Mouse (Mus musculus) adipocyte (in vitro differentiated cells): ENCODE results near the gene 1700016K19Rik.
"Not testable (repeated sequence)": the region's sequence is repeated elsewhere in the genome, so short reads cannot be mapped to it uniquely, and the experiment has no call there.

ENCODE experiments used
- DNase-seq: peaks from one replicate; pipeline ENCODE4 v3.0.0-alpha.2; 2016; ENCODE audit warnings: low spot score

Gene 1700016K19Rik

GRCm38 (mm10) chr11:75985948-75986347, 13.8 kb upstream of the 1700016K19Rik start:
- DNase-seq = no peak

- DNase-seq = no peak
These were observed 8.5 kb upstream of the 1700016K19Rik start for GRCm38 (mm10) chr11:75990965-75991835.

DNA sequence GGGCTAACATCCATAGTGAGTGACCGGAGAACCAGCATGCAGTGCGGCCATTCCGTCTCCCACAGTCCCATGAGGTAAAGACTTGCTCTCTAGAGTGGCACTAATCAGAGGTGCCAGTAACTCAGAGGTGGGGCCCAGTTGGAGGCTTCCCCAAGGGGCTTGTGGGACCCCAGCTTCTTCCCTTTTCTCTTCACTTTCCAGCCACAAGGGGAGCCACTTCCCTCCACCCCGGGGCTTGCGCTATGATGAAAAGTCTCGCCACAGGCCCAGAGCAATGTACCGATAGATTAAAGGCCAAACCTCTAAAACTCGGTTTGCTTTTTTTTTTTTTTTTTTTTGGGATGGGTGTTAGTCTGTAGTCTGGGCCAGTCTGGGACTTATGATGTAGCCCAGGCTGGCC, 7.8 kb upstream of the 1700016K19Rik start:
- no peak for DNase-seq

GRCm38 (mm10) chr11:75992481-75992880, 7.2 kb upstream of the 1700016K19Rik start:
- no peak for DNase-seq

- DNase-seq = no peak
These were observed 5.4 kb upstream of the 1700016K19Rik start for GRCm38 (mm10) chr11:75994357-75994756.

DNA sequence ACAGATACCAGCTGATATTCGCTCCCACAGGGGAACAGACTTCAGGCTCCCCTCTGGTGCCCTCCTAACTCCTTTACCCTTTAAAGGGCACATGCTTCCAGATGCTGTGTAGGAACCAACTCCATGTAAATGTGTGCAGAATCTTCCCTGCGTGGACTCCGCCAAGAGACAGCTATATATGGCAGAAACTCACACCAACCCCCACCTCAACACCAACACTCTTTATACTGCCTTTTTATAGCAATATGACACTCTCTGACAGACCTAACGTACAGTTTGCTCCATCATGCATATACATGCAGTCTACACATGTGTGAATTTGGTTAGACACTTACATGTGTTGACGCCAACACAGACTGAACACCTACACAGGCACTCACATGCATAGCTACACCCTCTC, 989 bp downstream of the 1700016K19Rik start:
- DNase-seq = no peak

DNA sequence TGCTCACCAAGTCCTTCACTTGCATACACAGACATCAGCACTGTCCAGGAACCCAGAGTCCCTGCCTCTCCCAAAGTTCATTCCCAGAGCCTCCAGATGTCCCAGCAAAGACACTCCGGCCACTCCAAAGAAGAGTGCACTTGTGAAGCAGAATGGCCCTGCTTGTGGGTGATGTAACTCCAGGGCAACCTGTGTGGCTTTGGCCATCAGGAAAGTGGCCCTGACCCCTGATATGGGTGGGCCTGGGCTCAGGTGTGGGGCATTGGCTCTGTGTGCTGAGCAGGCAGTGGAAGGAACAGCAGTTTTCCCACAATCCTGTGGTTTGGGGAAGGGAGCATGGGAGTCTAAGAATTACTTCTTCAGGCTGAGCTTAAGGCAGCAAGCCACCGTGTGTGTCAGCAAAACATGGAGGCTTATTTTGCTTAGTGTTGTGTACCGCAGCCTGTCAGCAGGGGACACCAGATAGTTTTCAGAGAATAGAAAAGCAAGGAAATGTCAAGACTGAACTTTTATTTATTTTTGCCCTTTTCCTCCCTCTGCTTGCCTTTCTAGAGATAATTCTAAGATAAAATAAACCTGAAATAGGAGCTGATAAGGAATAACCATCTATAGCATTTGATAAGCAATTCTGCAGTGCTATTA, 1.6 kb downstream of the 1700016K19Rik start:
- no peak for DNase-seq

DNA sequence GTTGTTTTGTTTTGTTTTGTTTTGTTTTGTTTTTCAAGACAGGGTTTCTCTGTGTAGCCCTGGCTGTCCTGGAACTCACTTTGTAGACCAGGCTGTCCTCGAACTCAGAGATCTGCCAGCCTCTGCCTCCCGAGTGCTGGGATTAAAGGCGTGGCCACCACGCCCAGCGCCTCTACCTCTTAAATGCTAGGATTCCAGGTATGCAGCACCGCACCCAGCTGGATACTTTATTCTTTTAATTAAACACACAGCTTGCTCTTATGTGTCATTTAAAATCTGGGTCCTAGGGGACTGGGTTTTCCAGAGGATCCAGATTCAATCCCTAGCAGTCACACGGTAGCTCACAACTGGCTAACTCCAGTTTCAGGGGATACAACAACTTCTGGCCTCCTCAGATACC, 4.6 kb downstream of the 1700016K19Rik start:
- not testable (repeated sequence) for DNase-seq

DNA sequence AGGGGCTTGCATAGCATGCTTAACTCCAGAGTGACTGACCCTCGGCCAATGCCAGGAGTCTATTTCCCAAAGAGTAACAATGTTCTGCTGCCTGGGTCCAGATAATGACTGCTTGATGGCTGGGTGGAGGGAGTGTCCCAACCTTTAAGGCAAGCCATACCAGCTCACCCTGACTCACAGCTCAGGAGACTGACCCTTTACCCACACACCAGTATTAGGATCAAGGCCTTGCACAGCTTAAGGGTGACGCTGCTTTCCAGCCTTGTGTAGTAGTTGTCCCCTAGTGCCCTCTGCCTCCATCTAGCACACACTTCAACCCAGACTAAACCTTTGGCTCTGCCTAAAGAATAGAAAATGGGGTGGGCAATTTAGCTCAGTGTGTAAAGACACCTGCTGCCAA, 8.4 kb downstream of the 1700016K19Rik start:
- DNase-seq = no peak

DNA sequence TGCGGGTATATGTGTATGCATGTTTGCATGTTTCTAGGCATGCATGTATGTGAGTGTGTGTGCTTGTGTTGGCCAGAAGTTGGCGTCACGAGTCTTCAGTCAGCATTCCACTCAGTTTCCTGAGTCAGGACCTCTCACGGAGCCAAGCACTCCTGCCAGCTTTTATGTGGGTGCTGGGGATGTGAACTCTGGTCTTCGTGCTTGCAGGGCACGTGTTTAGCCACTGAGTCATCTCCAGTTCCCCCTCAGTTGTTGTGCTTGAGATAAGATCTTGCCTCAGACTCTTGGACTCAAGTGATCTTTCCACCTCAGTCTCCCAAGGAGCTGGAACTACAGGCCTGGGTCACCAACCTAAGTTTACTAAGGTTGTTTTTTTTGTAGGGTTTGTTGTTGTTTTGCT, 9.4 kb downstream of the 1700016K19Rik start:
- DNase-seq = no peak

GRCm38 (mm10) chr11:76010838-76011624, 11.3 kb downstream of the 1700016K19Rik start:
- no peak for DNase-seq

DNA sequence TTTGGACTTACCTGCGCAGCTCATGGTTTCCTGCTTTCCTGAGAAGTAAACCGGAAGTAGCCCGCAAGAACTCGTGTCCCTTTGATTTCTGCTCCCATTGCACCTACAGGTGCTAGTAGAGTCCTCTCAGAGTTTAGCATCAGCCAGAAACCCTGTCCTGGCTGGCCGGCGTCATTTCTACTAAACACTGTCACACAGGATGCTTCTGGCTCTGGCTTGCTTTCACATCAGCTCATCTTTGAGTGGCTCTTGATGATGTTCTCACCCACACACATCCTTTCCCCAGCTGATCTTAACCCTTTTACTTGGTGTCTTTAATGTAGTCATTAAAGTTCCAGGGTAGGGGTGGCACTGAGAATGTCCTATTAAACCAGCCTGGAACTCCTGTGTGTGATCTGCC, 15.5 kb downstream of the 1700016K19Rik start:
- DNase-seq = no peak

- DNase-seq = no peak
These were observed 16.1 kb downstream of the 1700016K19Rik start for GRCm38 (mm10) chr11:76015814-76016213.

DNA sequence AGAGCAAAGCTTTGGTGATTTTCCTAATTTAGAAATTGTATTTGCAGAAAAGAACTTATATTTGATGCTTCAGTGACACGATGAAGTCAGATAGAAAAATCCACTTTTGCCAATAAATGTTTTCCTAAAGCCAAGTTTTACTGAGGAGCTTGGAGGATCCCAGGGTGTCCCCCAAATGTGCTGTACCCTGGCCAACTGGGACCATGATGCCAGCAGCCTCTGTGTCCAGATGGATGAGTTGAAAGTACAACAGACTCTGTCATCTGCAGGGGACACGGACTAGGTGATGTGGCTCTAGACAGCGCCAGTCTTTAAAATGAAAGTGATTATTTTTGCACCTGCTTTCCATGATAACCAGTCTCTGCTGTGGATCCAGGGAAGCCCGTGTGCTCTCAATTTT, 20.2 kb downstream of the 1700016K19Rik start:
- DNase-seq = no peak

DNA sequence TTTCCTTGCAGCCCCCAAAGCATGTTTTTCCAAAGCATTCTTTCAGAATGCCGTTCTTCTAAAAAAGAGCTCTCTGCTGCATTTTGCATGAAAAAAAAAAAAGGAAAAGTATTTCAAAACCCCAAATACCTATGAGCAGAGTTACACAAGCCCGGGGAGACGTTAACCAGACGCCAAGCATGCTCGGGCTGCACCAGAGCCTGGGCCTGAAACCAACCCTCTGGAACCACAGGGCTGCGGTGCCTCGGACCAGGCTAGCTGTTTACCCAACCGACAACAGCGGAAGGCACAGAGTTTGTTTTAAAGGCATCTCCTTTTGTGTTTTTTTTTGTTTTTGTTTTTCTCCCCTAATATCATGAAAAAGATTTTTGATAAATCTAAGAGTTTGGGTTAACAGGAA, 21.2 kb downstream of the 1700016K19Rik start:
- DNase-seq = peak; percentile 22

DNA sequence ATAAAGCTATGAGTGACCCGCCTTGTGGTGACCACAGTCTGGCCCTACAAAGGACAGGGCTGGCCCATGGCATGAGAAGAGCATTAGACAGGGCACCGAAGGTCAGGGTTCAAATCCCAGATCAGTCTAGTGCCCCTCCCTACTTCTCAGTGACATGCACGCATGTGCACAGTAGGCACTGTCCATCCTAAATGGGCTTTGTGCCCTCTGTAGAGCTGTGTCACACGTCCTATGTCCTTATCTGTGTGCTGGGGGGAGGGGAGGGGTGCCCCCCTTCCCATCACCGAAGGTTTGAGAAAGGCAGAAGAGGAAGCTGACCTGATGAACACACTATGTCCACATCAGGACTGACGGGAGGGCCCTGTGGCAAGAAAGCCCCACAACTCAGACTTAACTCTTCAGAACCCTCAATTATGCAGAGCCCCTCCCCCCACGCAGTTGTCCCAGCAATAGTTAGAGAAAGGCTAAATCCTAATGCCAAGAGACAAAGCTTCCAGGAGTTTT, 25.4 kb downstream of the 1700016K19Rik start:
- no peak for DNase-seq

GRCm38 (mm10) chr11:76026527-76027138, 26.9 kb downstream of the 1700016K19Rik start:
- no peak for DNase-seq

DNA sequence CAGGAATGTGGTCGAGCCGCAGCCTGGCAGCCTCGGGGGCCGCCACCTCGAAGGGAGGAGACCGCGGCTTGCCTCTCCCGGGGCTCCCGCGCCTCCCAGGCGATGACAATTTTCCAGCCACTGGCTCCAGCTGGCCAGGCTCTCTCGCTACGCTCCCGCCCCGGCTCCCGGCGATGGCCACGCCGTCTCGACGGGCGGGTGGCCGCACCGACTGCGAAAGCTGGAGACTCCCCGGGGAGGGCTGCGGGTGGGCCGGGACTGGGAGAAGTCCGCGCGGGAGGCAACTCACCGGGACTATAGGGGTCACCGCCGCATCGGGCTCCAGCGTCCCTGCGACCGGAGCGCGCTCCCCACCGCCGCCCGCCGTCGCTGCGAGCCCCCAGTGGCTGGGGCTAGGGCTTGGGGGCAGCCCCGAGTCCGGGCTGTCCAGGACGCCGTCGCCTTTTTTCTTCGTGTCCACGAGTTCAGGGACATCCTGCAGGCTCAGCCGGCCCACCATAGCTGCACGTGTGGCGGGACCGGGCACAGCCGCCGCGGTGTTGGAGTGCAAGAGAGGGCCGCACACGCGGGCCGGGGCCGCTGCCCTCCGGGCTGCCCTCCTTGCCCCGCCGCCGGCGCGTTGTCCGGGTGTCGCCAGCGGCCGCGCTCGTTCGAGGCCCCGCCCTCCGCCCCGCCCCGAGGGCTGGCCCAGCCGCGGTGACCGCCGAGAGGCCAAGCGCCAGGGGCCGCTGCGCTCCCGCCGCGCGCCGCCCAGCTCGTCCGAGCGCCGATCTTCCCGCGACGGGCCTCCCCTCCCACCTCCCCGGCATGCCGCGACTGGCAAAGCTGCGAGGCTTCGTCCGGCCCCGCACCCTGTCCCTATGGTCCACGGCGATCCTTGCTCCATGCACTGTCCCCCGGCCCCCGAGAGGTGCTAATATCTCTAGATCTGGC, 27.7 kb downstream of the 1700016K19Rik start, which contains the start of gene Rflnb:
Gene Rflnb, minus strand, starts transcription at position 644 of the 933 bp plus-strand sequence.
- peak; percentile 55 for DNase-seq

GRCm38 (mm10) chr11:76028072-76028465, 28.4 kb downstream of the 1700016K19Rik start:
- DNase-seq = no peak

DNA sequence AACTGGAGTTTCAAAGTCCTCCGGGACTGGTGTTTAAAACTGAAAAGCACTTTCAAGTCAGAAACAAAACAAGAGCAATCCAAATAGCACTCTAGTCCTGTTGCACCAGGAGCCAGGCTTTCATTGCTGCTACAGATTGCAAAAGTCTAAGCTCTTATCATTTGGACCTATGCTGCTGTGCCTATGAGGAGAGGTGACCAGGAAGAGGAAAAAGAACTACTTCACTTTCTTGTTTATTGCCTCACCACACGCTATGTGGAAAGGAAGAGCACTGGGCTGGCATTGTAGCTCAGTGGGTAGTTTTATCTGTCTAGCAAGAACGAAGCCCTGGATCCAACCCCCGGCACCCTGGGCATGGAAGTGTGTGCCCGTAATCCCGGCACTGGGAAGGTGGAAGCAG, 33.6 kb downstream of the 1700016K19Rik start:
- no peak for DNase-seq

DNA sequence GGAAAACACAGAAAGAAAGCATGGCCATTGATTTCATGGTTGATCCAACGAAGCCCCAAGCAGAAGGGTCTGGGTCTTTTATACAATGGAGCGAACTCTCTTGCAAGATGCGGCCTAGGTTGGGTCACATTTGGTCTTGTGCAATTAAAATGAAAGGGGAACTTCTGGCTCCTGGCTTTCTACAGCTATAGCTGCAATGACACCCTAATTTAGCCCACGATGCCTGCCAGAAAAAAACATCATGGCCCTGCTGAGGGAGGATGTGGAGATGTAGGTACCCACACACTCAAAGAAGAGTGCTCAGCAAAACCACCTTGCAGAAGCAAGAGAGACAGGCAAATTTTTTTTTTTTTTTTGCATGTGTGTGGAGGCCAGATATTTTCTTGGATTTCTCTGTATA, 34.1 kb downstream of the 1700016K19Rik start:
- DNase-seq = no peak
